Mouse (Mus musculus): Measurements from ENCODE around the gene Hist2h3c1.
"Not testable (repeated sequence)": the region's sequence is repeated elsewhere in the genome, so short reads cannot be mapped to it uniquely, and the experiment has no call there.

The Hist2h3c1 gene

GRCm38 (mm10) chr3:96246427-96246856 is at the start of gene Hist2h3c1:
Hist2h3c1 (plus strand) TSS chr3:96246685.
- H3K9me3 ChIP-seq (ENCODE audit: low read length); H3K27me3 ChIP-seq (ENCODE audit: insufficient read depth, low read length); H3K36me3 ChIP-seq (ENCODE audit: insufficient read depth, low read length): not testable (repeated sequence)
- Histone ChIP-seq H3K4me1 (replicated peaks; ENCODE audit: low read depth, low read length) (peaks cover 62% of the 10 kb centered on the region), H3K4me3 (replicated peaks; ENCODE audit: low read length) (peak within 1 kb of the TSS; percentile 78)

- Histone ChIP-seq H3K27me3 (ENCODE audit: insufficient read depth, low read length) (peaks cover 21% of the 10 kb centered on the region), H3K36me3 (ENCODE audit: insufficient read depth, low read length) (no peaks in the 10 kb centered on the region), H3K9me3 (ENCODE audit: low read length) (no peaks in the 10 kb centered on the region), H3K4me1 (replicated peaks; ENCODE audit: low read depth, low read length) (peaks cover 47% of the 10 kb centered on the region), H3K4me3 (replicated peaks; ENCODE audit: low read length) (peak overlapping the region; percentile 94)
- TF ChIP-seq CTCF (conservative IDR thresholded peaks at IDR 0.05; ENCODE audit: low read length) (no peak), NANOG (IDR thresholded peaks at IDR 0.05; ENCODE audit: borderline replicate concordance, low read length) (no peak), POU5F1 (IDR thresholded peaks at IDR 0.05; ENCODE audit: borderline replicate concordance, low read length) (no peak)
These were observed 49.2 kb upstream of the Hist2h3c1 start for GRCm38 (mm10) chr3:96197129-96197749.

- H3K36me3 ChIP-seq (ENCODE audit: insufficient read depth, low read length): no peaks in the 10 kb centered on the region
- H3K27me3 ChIP-seq (ENCODE audit: insufficient read depth, low read length): peaks cover 15% of the 10 kb centered on the region
- peaks cover 43% of the 10 kb centered on the region for H3K4me1 ChIP-seq (replicated peaks; ENCODE audit: low read depth, low read length)
- H3K9me3 ChIP-seq (ENCODE audit: low read length): no peaks in the 10 kb centered on the region
- H3K4me3 ChIP-seq (replicated peaks; ENCODE audit: low read length): peak overlapping the region; percentile 94
- TF ChIP-seq POU5F1 (IDR thresholded peaks at IDR 0.05; ENCODE audit: borderline replicate concordance, low read length): no peak
- no peak for TF ChIP-seq NANOG (IDR thresholded peaks at IDR 0.05; ENCODE audit: borderline replicate concordance, low read length)
- TF ChIP-seq CTCF (conservative IDR thresholded peaks at IDR 0.05; ENCODE audit: low read length): no peak
These were observed 48.3 kb upstream of the Hist2h3c1 start for GRCm38 (mm10) chr3:96198181-96198580.

GRCm38 (mm10) chr3:96198601-96199251 is 47.8 kb upstream of the Hist2h3c1 start:
- Histone ChIP-seq H3K27me3 (ENCODE audit: insufficient read depth, low read length) (peaks cover 10% of the 10 kb centered on the region; the same call in 1 of the 2 replicates), H3K4me3 (replicated peaks; ENCODE audit: low read length) (0 out of 2 replicates have a peak overlapping the region, but pooled peaks have one; percentile 26), H3K4me1 (replicated peaks; ENCODE audit: low read depth, low read length) (peaks cover 38% of the 10 kb centered on the region)
- H3K36me3 ChIP-seq (ENCODE audit: insufficient read depth, low read length); H3K9me3 ChIP-seq (ENCODE audit: low read length): not testable (repeated sequence)

GRCm38 (mm10) chr3:96199731-96200130 is 46.8 kb upstream of the Hist2h3c1 start:
- Histone ChIP-seq H3K4me1 (replicated peaks; ENCODE audit: low read depth, low read length) (peaks cover 34% of the 10 kb centered on the region), H3K27me3 (ENCODE audit: insufficient read depth, low read length) (peaks cover 8% of the 10 kb centered on the region; the same call in 1 of the 2 replicates), H3K36me3 (ENCODE audit: insufficient read depth, low read length) (no peaks in the 10 kb centered on the region), H3K4me3 (replicated peaks; ENCODE audit: low read length) (no peak overlapping the region), H3K9me3 (ENCODE audit: low read length) (no peaks in the 10 kb centered on the region)
- TF ChIP-seq CTCF (conservative IDR thresholded peaks at IDR 0.05; ENCODE audit: low read length): no peak
- TF ChIP-seq NANOG (IDR thresholded peaks at IDR 0.05; ENCODE audit: borderline replicate concordance, low read length): no peak
- no peak for TF ChIP-seq POU5F1 (IDR thresholded peaks at IDR 0.05; ENCODE audit: borderline replicate concordance, low read length)

GRCm38 (mm10) chr3:96207819-96208218 is 38.7 kb upstream of the Hist2h3c1 start:
- TF ChIP-seq POU5F1 (IDR thresholded peaks at IDR 0.05; ENCODE audit: borderline replicate concordance, low read length) (no peak), CTCF (conservative IDR thresholded peaks at IDR 0.05; ENCODE audit: low read length) (no peak), NANOG (IDR thresholded peaks at IDR 0.05; ENCODE audit: borderline replicate concordance, low read length) (no peak)

GRCm38 (mm10) chr3:96209242-96209641 is 37.2 kb upstream of the Hist2h3c1 start:
- Histone ChIP-seq H3K27me3 (ENCODE audit: insufficient read depth, low read length) (peaks cover 15% of the 10 kb centered on the region), H3K4me1 (replicated peaks; ENCODE audit: low read depth, low read length) (peaks cover 13% of the 10 kb centered on the region), H3K36me3 (ENCODE audit: insufficient read depth, low read length) (no peaks in the 10 kb centered on the region), H3K4me3 (replicated peaks; ENCODE audit: low read length) (no peak overlapping the region), H3K9me3 (ENCODE audit: low read length) (no peaks in the 10 kb centered on the region)
- peak; percentile 55 for TF ChIP-seq CTCF (conservative IDR thresholded peaks at IDR 0.05; ENCODE audit: low read length)
- TF ChIP-seq NANOG (IDR thresholded peaks at IDR 0.05; ENCODE audit: borderline replicate concordance, low read length): no peak
- TF ChIP-seq POU5F1 (IDR thresholded peaks at IDR 0.05; ENCODE audit: borderline replicate concordance, low read length): no peak

More at GRCm38 (mm10) chr3:96207819-96208218, 38.7 kb upstream of the Hist2h3c1 start:
- Histone ChIP-seq H3K9me3 (ENCODE audit: low read length) (no peaks in the 10 kb centered on the region), H3K4me1 (replicated peaks; ENCODE audit: low read depth, low read length) (peaks cover 13% of the 10 kb centered on the region), H3K27me3 (ENCODE audit: insufficient read depth, low read length) (peaks cover 8% of the 10 kb centered on the region; the same call in 1 of the 2 replicates), H3K36me3 (ENCODE audit: insufficient read depth, low read length) (no peaks in the 10 kb centered on the region), H3K4me3 (replicated peaks; ENCODE audit: low read length) (no peak overlapping the region)

GRCm38 (mm10) chr3:96219191-96219641 is 27.3 kb upstream of the Hist2h3c1 start:
- peaks cover 12% of the 10 kb centered on the region; the same call in 1 of the 2 replicates for H3K27me3 ChIP-seq (ENCODE audit: insufficient read depth, low read length)
- H3K36me3 ChIP-seq (ENCODE audit: insufficient read depth, low read length): no peaks in the 10 kb centered on the region
- H3K4me1 ChIP-seq (replicated peaks; ENCODE audit: low read depth, low read length): peaks cover 35% of the 10 kb centered on the region
- TF ChIP-seq CTCF (conservative IDR thresholded peaks at IDR 0.05; ENCODE audit: low read length) (no peak), POU5F1 (IDR thresholded peaks at IDR 0.05; ENCODE audit: borderline replicate concordance, low read length) (no peak)
- no peaks in the 10 kb centered on the region for H3K9me3 ChIP-seq (ENCODE audit: low read length)
- peak overlapping the region; percentile 84 for H3K4me3 ChIP-seq (replicated peaks; ENCODE audit: low read length)
